Mouse (Mus musculus) MN1 (cell line): Measurements from ENCODE around the gene Rec114.

Experiments
- DNase-seq: peaks from one replicate; pipeline ENCODE4 v3.0.0-alpha.2; 2016; ENCODE audit warnings: low spot score

Gene Rec114

GRCm38 (mm10) chr9:58743702-58744248 is at the start of gene Rec114:
Gene Rec114 (minus strand): TSS chr9:58743964.
- DNase-seq: no peak

- DNase-seq: no peak
Measured at GRCm38 (mm10) chr9:58789476-58789875, 45.7 kb upstream of the Rec114 start.

GRCm38 (mm10) chr9:58775363-58775762 is 31.6 kb upstream of the Rec114 start:
- no peak for DNase-seq

GRCm38 (mm10) chr9:58774761-58775160 is 31.0 kb upstream of the Rec114 start:
- DNase-seq: no peak

GRCm38 (mm10) chr9:58769943-58770342 is 26.2 kb upstream of the Rec114 start:
- DNase-seq: peak; percentile 34

GRCm38 (mm10) chr9:58766959-58767955 is 23.5 kb upstream of the Rec114 start:
- DNase-seq: no peak

GRCm38 (mm10) chr9:58764354-58764753 is 20.6 kb upstream of the Rec114 start:
- no peak for DNase-seq

GRCm38 (mm10) chr9:58763114-58763513 is 19.4 kb upstream of the Rec114 start:
- no peak for DNase-seq

- no peak for DNase-seq
Measured at GRCm38 (mm10) chr9:58762086-58762485, 18.3 kb upstream of the Rec114 start.

- no peak for DNase-seq
Measured at GRCm38 (mm10) chr9:58758754-58759153, 15.0 kb upstream of the Rec114 start.

GRCm38 (mm10) chr9:58756371-58757132 is 12.8 kb upstream of the Rec114 start:
- no peak for DNase-seq

- no peak for DNase-seq
Measured at GRCm38 (mm10) chr9:58753606-58754005, 9.8 kb upstream of the Rec114 start.

- peak; percentile 16 for DNase-seq
Measured at GRCm38 (mm10) chr9:58748142-58748541, 4.4 kb upstream of the Rec114 start.

GRCm38 (mm10) chr9:58747328-58747755 is 3.6 kb upstream of the Rec114 start:
- DNase-seq: no peak

GRCm38 (mm10) chr9:58742692-58743091 is 1.1 kb downstream of the Rec114 start:
- no peak for DNase-seq

- DNase-seq: no peak
Measured at GRCm38 (mm10) chr9:58741369-58741768, 2.4 kb downstream of the Rec114 start.

GRCm38 (mm10) chr9:58739791-58740190 is 4.0 kb downstream of the Rec114 start:
- no peak for DNase-seq

GRCm38 (mm10) chr9:58723165-58723564 is 20.6 kb downstream of the Rec114 start:
- DNase-seq: no peak

- DNase-seq: no peak
Measured at GRCm38 (mm10) chr9:58722151-58722550, 21.6 kb downstream of the Rec114 start.

GRCm38 (mm10) chr9:58721021-58721420 is 22.7 kb downstream of the Rec114 start:
- no peak for DNase-seq

- DNase-seq: no peak
Measured at GRCm38 (mm10) chr9:58720167-58720566, 23.6 kb downstream of the Rec114 start.

- DNase-seq: peak; percentile 20
Measured at GRCm38 (mm10) chr9:58719471-58719870, 24.3 kb downstream of the Rec114 start.
